Mouse (Mus musculus) heart, adult 18-20 months (tissue): ENCODE data around the gene Retsat. TPM values are rescaled to one million over a fixed set of nuclear protein-coding genes. Genes with fewer than 3 reads are reported as not detected.

Experiments
- DNase-seq, 2 experiments: peaks; one replicate each; pipeline ENCODE4 v3.0.0; 2021 to 2022; ENCODE audit warnings: mixed read lengths in 1 of 2
- total RNA-seq, 2 experiments: library from RNA; stranded (reverse); gene quantifications; 2 replicates each; pipeline ENCODE4 v1.2.3; 2021

The Retsat gene
- total RNA-seq, 2 experiments from 2014 or later: 199 to 208 TPM

DNA sequence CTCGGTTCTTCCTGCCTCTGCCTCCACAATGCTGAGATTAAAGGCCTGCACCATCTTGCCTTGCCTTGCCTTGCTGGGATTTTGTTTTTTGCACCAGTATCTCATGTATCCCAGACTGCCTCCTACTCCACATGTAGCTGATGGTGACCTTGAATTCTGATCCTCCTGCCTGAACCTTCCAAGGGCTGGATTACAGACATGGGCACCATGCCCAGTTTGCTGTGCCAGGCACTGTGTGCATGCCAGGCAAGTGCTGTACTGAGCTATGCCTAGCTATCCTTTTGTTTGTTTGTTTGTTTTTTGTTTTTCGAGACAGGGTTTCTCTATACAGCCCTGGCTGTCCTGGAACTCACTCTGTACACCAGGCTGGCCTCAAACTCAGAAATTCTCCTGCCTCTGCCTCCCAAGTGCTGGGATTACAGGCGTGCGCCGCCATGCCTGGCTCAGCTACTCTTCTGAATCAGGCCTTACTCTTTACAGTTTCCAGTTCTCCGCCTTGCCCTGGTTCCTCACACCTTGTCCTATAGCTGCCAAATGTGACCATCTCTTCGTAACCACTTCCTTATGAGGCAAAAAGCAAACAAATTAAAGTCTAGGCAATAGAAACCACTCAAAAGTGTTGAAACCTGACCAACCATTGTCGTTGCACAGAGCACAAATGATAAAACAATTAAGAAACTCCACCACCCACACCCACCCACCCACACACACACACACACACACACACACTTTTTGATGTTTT lies 25.6 kb downstream of the Retsat start:
- DNase-seq: peak; percentile 52 to 58

DNA sequence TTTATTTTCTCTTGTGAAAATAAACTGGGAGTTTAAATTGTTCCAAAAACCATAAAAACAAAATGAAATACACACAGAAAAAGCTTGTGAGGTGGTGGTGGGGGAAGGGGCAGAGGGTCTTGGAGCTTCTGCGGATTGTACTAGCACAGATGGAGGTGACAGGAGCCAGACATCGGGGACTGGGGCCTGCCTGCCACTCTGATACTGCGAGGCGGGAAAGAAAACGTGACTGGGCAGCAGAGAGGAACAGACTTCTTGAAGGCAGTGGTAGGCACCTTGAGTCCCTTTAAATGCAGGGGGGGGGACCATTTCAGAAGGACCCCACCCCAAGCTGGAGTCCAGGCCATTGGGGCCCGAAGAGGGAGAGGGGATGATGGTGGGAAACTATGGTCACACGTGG lies 28.1 kb downstream of the Retsat start:
- no peak for DNase-seq

GRCm38 (mm10) chr6:72627276-72627675 lies 29.0 kb downstream of the Retsat start:
- no peak for DNase-seq

DNA sequence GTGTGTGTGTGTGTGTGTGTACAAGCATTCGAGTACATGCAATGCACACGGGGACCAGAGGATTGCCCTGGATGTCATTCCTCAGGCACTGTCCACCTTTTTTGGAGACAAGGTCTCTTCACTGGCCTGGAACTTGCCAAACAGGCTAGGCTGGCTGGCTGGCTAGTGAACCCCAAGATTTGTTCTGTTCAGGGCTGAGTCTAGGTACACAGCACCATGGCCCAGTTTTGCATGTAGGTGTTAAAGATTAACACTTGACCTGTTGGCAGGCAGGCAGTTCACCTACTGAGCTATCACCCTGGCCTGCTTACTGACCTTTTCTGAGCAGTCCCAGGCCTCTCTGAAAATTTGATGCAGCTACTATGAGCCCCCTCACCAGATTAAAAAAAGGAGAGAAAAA lies 32.1 kb downstream of the Retsat start:
- DNase-seq: no peak

GRCm38 (mm10) chr6:72630961-72631360 lies 32.7 kb downstream of the Retsat start:
- no peak for DNase-seq

DNA sequence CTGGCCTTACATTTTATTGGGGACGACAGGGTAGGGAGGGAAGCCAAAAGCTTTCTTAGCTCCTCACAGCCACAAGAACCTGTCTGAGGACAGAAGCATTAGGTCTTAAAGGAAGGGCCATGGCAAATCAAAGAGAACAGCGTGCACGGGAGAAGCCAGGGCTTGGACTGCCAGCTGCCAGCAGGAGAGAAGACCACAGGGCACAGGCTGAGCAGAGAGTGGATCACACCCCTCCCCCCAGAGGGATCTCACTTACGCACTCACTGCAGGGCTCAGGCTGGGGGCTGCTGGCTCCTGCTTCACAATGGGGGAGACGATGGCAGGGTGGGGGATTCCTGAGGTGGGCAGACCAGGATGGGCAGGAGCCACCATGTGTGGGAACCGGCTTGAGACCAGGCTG lies 33.4 kb downstream of the Retsat start:
- no peak for DNase-seq

GRCm38 (mm10) chr6:72634311-72634710 lies 36.0 kb downstream of the Retsat start:
- no peak for DNase-seq

DNA sequence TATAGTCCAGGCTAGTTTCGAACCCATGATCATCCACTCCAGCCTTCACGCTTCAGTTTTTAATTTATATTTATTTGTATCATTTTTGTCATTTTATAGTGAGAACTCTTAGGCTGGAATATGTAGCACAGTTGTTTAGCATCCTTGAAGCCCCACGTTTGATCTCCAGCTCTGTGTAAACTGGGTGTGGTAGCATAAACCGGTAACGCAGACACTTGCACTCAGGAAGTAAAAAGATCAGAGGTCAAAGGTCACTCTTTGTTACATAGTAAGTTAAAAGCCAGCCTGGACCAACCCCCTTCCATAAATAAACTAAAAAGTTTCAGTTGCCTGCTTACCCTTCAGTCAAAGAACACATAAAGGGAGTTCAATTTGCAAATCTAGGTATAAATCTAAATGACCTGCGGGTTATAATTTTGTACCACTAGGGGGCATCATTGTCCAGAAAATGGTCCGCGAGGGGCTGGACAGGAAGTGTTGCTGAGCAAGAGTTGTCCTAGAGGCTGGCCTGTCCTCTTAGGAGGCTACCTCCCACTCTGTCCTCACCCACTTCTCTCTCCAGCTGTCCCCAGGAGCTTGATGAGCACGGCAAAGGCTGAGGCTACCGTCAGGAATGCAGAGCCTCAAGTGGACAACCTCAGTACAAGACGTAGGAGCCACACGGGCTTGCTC lies 37.6 kb downstream of the Retsat start:
- peak; percentile 79 to 86 for DNase-seq

DNA sequence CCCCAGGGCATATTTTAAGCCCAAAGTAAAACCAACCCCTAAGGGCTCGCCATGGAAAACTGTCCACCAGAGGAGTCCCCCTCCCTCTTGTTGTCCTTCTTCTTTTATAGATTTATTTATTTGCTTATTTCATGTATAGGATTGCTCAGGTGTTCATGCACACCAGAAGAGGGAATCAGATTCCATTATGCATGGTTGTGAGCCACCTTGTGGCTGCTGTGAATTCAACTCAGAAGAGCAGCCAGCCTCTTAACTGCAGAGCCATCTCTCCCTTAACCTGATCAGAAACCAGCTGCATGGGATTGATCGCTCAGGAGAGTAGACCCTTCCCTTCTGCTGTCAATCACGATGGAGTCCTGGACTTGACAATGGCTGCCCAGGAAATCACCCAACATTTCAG lies 38.7 kb downstream of the Retsat start:
- DNase-seq: no peak

- DNase-seq: no peak
These were observed 43.1 kb downstream of the Retsat start for GRCm38 (mm10) chr6:72641218-72641954.

- no peak for DNase-seq
These were observed 46.3 kb downstream of the Retsat start for GRCm38 (mm10) chr6:72644576-72644975.

DNA sequence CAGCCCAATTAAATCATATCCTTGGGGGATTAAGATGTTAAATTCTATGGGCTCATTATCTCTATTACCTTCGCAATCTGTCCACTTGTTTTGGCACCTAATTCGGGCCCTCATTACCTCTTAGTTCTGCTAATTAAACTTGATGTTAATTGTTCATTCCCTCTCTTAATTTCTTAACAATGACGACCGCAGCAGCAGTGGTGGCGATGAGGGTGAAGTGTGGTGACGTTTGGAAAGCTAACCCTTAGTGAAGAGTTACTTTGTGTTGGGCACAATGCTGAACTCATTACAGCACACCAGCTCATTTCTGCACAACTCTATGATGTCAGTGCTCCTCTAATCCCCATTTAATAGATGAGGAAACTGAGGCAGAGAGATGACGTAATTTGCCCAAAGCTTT lies 47.1 kb downstream of the Retsat start:
- DNase-seq: no peak

DNA sequence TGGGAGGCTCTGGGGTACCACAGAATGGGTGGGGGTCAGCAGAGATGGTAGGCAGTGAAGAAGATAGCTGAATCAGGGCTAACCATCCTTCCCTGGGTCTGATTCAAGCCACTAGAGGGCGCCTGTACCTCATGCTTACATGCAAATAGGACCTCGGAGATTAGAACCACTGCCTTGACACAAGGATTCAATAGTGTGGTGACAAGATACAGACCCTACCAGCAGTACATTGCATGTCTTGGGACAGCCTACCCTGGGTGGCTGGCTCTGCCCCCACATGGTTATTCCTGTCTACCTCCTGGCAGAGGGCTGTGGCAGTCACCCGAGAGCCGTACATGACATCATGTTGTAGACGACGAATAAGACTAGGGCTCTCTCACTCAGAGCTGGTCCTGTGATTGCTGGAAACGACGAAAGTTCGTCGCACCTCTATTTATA lies 49.1 kb downstream of the Retsat start:
- peak; percentile 72 to 88 for DNase-seq

DNA sequence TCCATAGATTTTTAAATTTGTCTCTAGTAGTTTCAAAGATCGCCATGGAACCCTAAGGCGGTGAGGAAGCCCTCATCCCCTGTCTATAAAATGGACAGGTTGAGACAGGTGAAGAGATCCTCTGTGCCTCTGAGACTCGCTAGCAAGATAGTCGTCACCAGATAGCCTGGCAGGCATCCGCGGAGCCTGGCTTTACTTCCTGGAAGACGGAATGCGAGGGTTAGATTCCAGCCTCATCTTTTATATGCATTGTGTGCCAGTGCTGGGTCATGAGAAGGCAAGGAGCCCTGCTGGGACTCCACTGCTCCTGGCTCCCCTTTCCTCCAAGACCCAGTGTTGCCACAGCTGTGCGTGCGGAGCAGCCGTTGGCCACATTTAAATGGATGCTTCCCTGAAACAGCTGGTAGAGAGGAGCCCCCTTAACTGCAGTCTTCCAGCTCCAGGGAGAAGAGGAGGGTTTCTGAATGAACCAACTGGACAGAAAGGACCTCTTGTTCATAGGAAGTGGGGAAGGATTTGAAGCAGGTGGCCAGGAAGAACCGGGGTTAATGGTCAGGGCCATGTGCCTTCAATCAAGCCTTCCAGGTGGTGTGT lies 49.8 kb downstream of the Retsat start:
- DNase-seq: peak in 1 of 2 experiments; percentile 19

- no peak for DNase-seq
These were observed 52.1 kb downstream of the Retsat start for GRCm38 (mm10) chr6:72650338-72650851.

GRCm38 (mm10) chr6:72653419-72653818 lies 55.1 kb downstream of the Retsat start:
- peak; percentile 75 to 85 for DNase-seq

GRCm38 (mm10) chr6:72654355-72654754 lies 56.1 kb downstream of the Retsat start:
- no peak for DNase-seq

DNA sequence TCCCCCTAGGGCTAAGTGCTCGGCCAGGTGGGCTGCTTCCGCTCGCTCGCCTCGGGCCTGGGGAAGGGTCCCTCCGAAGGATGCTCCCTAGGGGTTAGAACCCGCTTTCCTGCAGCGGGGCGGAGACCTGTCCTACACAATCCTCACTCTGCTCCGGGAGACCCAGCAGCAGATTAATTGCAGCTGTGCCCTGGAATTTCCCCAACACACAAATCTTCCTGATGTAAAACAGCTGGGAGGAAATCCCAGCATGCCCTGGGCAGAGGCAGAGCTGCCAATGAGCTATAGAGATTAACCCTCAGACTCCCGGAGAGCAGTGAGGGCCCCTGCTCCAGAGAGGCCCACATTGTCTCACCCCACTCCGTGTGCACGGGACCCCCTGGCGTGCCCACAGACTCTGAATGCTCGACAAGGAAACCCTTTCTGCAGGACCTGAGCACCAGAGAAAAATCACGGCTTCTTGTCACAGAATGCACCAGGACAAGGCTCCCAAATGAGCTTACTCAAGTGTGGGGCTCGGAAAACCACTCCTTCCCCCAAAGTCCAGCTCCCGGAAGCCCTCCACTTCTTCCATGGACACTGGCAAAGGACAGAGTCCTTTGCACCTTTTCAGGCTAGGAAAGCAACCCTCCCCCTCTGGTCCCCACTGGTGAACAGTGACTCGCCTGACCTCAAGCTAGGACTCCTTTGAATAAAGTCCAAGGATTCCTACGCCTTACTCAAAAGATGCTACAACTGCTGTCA lies 57.2 kb downstream of the Retsat start:
- peak; percentile 88 for DNase-seq

DNA sequence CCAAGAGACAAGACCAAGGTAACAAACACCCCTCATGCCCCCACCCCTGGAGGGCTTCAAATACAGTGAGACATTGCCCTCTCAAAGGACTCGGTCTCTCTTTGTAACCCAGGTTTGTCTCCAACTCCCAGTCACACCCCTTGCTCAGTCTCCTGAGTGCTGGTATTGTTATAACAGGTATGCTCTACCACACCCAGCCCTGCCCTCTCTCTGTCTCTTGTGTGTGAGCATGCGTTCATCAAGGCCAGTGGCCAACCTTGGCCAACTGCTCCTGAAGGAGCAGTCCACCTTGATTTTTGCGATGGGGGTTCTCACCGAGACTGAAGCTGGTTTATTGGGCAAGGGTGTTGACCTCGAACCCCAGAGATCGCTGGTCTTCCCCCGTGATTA lies 57.8 kb downstream of the Retsat start:
- no peak for DNase-seq

DNA sequence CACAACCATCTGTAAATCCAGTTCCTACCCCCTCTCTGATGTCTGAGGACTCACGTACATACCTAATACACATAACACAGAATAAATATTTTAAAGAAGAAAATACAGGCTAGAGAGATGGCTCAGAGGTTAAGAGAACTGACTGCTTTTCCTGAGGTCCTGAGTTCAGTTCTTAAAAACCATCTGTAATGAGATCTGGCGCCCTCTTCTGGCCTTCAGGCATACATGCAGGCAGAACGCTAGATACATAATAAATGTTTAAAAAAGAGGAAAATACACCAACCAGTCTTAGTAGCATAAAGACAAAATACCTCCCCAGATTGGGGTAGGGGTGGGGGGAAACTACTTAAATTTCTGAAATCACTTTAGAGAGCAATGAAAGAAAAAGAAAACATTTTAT lies 59.7 kb downstream of the Retsat start:
- DNase-seq: peak in 1 of 2 experiments; percentile 58
